Mouse (Mus musculus): ENCODE data around the gene Eif3a. TPM values are rescaled to one million over a fixed set of nuclear protein-coding genes. Genes with fewer than 3 reads are reported as not detected.
A peak's percentile ranks its signal among the peaks of the same experiment; 100 is the strongest.

The Eif3a gene
- 100 to 1,000 TPM; 117 to 136 (median 120) TPM for polyA plus RNA-seq (2017; shearing (Covaris generic))

GRCm38 (mm10) chr19:60790551-60791161, at the start of gene Eif3a:
Eif3a (minus strand) TSS chr19:60790658.
- ATAC-seq = peak; percentile 84

GRCm38 (mm10) chr19:60837747-60838146, 47.3 kb upstream of the Eif3a start:
- ATAC-seq = peak; percentile 87

- ATAC-seq = no peak
Observed at GRCm38 (mm10) chr19:60818677-60819076, 28.2 kb upstream of the Eif3a start.

- ATAC-seq = no peak
Observed at GRCm38 (mm10) chr19:60813133-60813532, 22.7 kb upstream of the Eif3a start.

GRCm38 (mm10) chr19:60812036-60812389, 21.6 kb upstream of the Eif3a start:
- ATAC-seq = no peak

- ATAC-seq = peak; percentile 100
Observed at GRCm38 (mm10) chr19:60811098-60812035, 20.9 kb upstream of the Eif3a start, which contains the start of gene Fam45a. Fam45a (plus strand) TSS chr19:60811585.

GRCm38 (mm10) chr19:60809927-60810326, 19.5 kb upstream of the Eif3a start:
- ATAC-seq = no peak

GRCm38 (mm10) chr19:60804903-60805302, 14.4 kb upstream of the Eif3a start:
- no peak for ATAC-seq

- ATAC-seq = no peak
Observed at GRCm38 (mm10) chr19:60799867-60800569, 9.6 kb upstream of the Eif3a start.

GRCm38 (mm10) chr19:60797415-60797814, 7.0 kb upstream of the Eif3a start:
- no peak for ATAC-seq

- ATAC-seq = no peak
Observed at GRCm38 (mm10) chr19:60795244-60795643, 4.8 kb upstream of the Eif3a start.

GRCm38 (mm10) chr19:60793170-60793707, 2.8 kb upstream of the Eif3a start:
- ATAC-seq = no peak

GRCm38 (mm10) chr19:60791164-60791563, 706 bp upstream of the Eif3a start:
- no peak for ATAC-seq

- peak; percentile 41 for ATAC-seq
Observed at GRCm38 (mm10) chr19:60789919-60790506, 445 bp downstream of the Eif3a start.

GRCm38 (mm10) chr19:60789452-60789851, 1.0 kb downstream of the Eif3a start:
- ATAC-seq = no peak

GRCm38 (mm10) chr19:60788214-60788960, 2.1 kb downstream of the Eif3a start:
- ATAC-seq = no peak

- ATAC-seq = no peak
Observed at GRCm38 (mm10) chr19:60787465-60788150, 2.9 kb downstream of the Eif3a start.

- ATAC-seq = no peak
Observed at GRCm38 (mm10) chr19:60784712-60785111, 5.7 kb downstream of the Eif3a start.

- no peak for ATAC-seq
Observed at GRCm38 (mm10) chr19:60782034-60782433, 8.4 kb downstream of the Eif3a start.

- ATAC-seq = no peak
Observed at GRCm38 (mm10) chr19:60773366-60773765, 17.1 kb downstream of the Eif3a start.
